9 mouse cellular contexts compared by ENCODE assay signal in genomic region chr3:28264841-28265150, GRCm38 (mm10). TPM values are rescaled to one million over a fixed set of nuclear protein-coding genes. Genes with fewer than 3 reads are reported as not detected.
DNase-seq lines count a peak whose midpoint lies in the region; ATAC-seq and TF ChIP-seq lines count a peak whose summit lies in the region.
"Had no signal": no experiment of that assay in that cellular context is flagged by ENCODE, and none has a peak within 500 bp of the region (broad histone marks: within the 10 kb centered on the region; RNA-seq: fewer than 3 reads in every experiment).

No protein-coding gene starts in this region.

- no peak overlapping the region for H3K9ac ChIP-seq in lung, embryonic 14.5 days
- peak overlapping the region; percentile 92 for H3K9ac ChIP-seq in forebrain, embryonic 14.5 days (ENCODE audit: low read length)
- no peak overlapping the region for H3K9ac ChIP-seq in limb, embryonic 13.5 days
- no peak overlapping the region for H3K9ac ChIP-seq in stomach, embryonic 14.5 days (replicated peaks; ENCODE audit: low read depth, low read length)

- H3K4me1 ChIP-seq in lung, embryonic 14.5 days (ENCODE audit: insufficient read depth): 0 out of 2 replicates have a peak, but pooled peaks cover 7% of the 10 kb centered on the region
- peaks cover 30% of the 10 kb centered on the region for H3K4me1 ChIP-seq in forebrain, embryonic 14.5 days (ENCODE audit: control insufficient read depth, insufficient read depth, low read length)
- peaks cover 15% of the 10 kb centered on the region for H3K4me1 ChIP-seq in limb, embryonic 13.5 days
- H3K4me1 ChIP-seq in stomach, embryonic 14.5 days (ENCODE audit: control insufficient read depth, insufficient read depth, low read length): peaks cover 4% of the 10 kb centered on the region; the same call in 1 of the 2 replicates

- intact Hi-C loops in left cerebral cortex, postnatal 36 days (cut with DNase I): loop anchor here (5.0 kb wide), 4 partner anchors 53 to 293 kb away; no protein-coding TSS in a partner anchor

- H3K4me3 ChIP-seq in lung, embryonic 14.5 days (ENCODE audit: low read depth, low read length): peak overlapping the region; percentile 61
- peak overlapping the region; percentile 79 for H3K4me3 ChIP-seq in forebrain, embryonic 14.5 days (ENCODE audit: low read depth, low read length)
- H3K4me3 ChIP-seq in limb, embryonic 13.5 days: peak overlapping the region; percentile 65
- H3K4me3 ChIP-seq in stomach, embryonic 14.5 days (ENCODE audit: low read depth, low read length): peak overlapping the region; percentile 75

- 30% methylated on average over 5 of the region's 5 CpGs for WGBS in lung, embryonic 14.5 days
- 13% methylated on average over 5 of the region's 5 CpGs for WGBS in forebrain, embryonic 14.5 days
- WGBS in limb, embryonic 13.5 days: 36% methylated on average over 5 of the region's 5 CpGs
- 53% methylated on average over 5 of the region's 5 CpGs for WGBS in stomach, embryonic 14.5 days

- peak overlapping the region; percentile 96 for H3K4me2 ChIP-seq in lung, embryonic 14.5 days
- peak overlapping the region; percentile 67 for H3K4me2 ChIP-seq in forebrain, embryonic 14.5 days (ENCODE audit: low read length)
- peak overlapping the region; percentile 98 for H3K4me2 ChIP-seq in limb, embryonic 13.5 days (replicated peaks)
- peak overlapping the region; percentile 79 for H3K4me2 ChIP-seq in stomach, embryonic 14.5 days (replicated peaks; ENCODE audit: low read depth, low read length)

- DNase-seq in lung, embryonic 14.5 days: peak; percentile 8
- no peak for DNase-seq in lung, postnatal 25 days (ENCODE audit: low spot score)
- no peak for DNase-seq in forebrain, embryonic 14.5 days (ENCODE audit: low spot score)
- no peak for DNase-seq in right cerebral cortex, postnatal 10 days (ENCODE audit: low spot score in 2 of 2)
- no peak for DNase-seq in left cerebral cortex, postnatal 36 days (ENCODE audit: low spot score in 2 of 2)
- no peak for DNase-seq in frontal cortex, postnatal 10 days (ENCODE audit: low spot score in 2 of 2)
- DNase-seq: gastrocnemius, postnatal 36 days had no signal

- H3K36me3 ChIP-seq in lung, embryonic 14.5 days (ENCODE audit: insufficient read depth): no peaks in the 10 kb centered on the region
- no peaks in the 10 kb centered on the region for H3K36me3 ChIP-seq in forebrain, embryonic 14.5 days (ENCODE audit: control insufficient read depth, insufficient read depth, low read length)
- H3K36me3 ChIP-seq in limb, embryonic 13.5 days: no peaks in the 10 kb centered on the region
- no peaks in the 10 kb centered on the region for H3K36me3 ChIP-seq in stomach, embryonic 14.5 days (ENCODE audit: control insufficient read depth, insufficient read depth, low read length)

- no peaks in the 10 kb centered on the region for H3K9me3 ChIP-seq in lung, embryonic 14.5 days (ENCODE audit: low read depth, low read length)
- H3K9me3 ChIP-seq in forebrain, embryonic 14.5 days (replicated peaks; ENCODE audit: control insufficient read depth, low read length): no peaks in the 10 kb centered on the region
- H3K9me3 ChIP-seq in limb, embryonic 13.5 days: no peaks in the 10 kb centered on the region
- H3K9me3 ChIP-seq in stomach, embryonic 14.5 days (ENCODE audit: control insufficient read depth, low read depth, low read length): no peaks in the 10 kb centered on the region

- H3K27me3 ChIP-seq in lung, embryonic 14.5 days (ENCODE audit: insufficient read depth, low read length): no peaks in the 10 kb centered on the region
- 0 out of 2 replicates have a peak, but pooled peaks cover 2% of the 10 kb centered on the region for H3K27me3 ChIP-seq in forebrain, embryonic 14.5 days (replicated peaks; ENCODE audit: control insufficient read depth, insufficient read depth, low read length)
- H3K27me3 ChIP-seq in limb, embryonic 13.5 days: peaks cover 47% of the 10 kb centered on the region
- H3K27me3 ChIP-seq in stomach, embryonic 14.5 days (ENCODE audit: control insufficient read depth, insufficient read depth, low read length): no peaks in the 10 kb centered on the region

- no peak for TF ChIP-seq CTCF in lung, embryonic 14.5 days (IDR thresholded peaks at IDR 0.05; ENCODE audit: low read depth)

- no peak for ATAC-seq in lung, embryonic 14.5 days (ENCODE audit: insufficient read depth)
- ATAC-seq in forebrain, embryonic 14.5 days: no peak
- no peak for ATAC-seq in limb, embryonic 13.5 days (ENCODE audit: low FRiP score, low read depth)
- no peak for ATAC-seq in stomach, embryonic 14.5 days (ENCODE audit: insufficient number of reproducible peaks, insufficient read depth, low FRiP score, low read depth)

- H3K27ac ChIP-seq in lung, embryonic 14.5 days (ENCODE audit: low read depth): no peak overlapping the region
- peak overlapping the region; percentile 93 for H3K27ac ChIP-seq in forebrain, embryonic 14.5 days (ENCODE audit: low read depth, low read length)
- no peak overlapping the region for H3K27ac ChIP-seq in limb, embryonic 13.5 days
- no peak overlapping the region for H3K27ac ChIP-seq in stomach, embryonic 14.5 days (ENCODE audit: low read length)

RNA-seq across cellular contexts. Expression of gene Tnik, which starts 1.8 kb away (rescaled TPM):
- 12.2 and 13.6 TPM in 2 replicates for polyA plus RNA-seq in lung, embryonic 14.5 days (2014; fragmentation: Nextera tagmentation; extraction: Ambion mirVana)
- polyA plus RNA-seq in forebrain, embryonic 14.5 days (2014; fragmentation: Nextera tagmentation; extraction: Ambion mirVana): 55.7 and 83.6 TPM in 2 replicates
- polyA plus RNA-seq in limb, embryonic 13.5 days (2015; fragmentation: Nextera tagmentation; extraction: Ambion mirVana): 9.2 and 9.5 TPM in 2 replicates
- polyA plus RNA-seq in stomach, embryonic 14.5 days (2014; fragmentation: Nextera tagmentation; extraction: Ambion mirVana): 26.3 and 29.8 TPM in 2 replicates
- total RNA-seq in left cerebral cortex, postnatal 36 days (2021): 100 to 1,000 TPM; 164 to 253 TPM
